17 mouse cellular contexts compared by ENCODE assay signal in the genomic region with DNA sequence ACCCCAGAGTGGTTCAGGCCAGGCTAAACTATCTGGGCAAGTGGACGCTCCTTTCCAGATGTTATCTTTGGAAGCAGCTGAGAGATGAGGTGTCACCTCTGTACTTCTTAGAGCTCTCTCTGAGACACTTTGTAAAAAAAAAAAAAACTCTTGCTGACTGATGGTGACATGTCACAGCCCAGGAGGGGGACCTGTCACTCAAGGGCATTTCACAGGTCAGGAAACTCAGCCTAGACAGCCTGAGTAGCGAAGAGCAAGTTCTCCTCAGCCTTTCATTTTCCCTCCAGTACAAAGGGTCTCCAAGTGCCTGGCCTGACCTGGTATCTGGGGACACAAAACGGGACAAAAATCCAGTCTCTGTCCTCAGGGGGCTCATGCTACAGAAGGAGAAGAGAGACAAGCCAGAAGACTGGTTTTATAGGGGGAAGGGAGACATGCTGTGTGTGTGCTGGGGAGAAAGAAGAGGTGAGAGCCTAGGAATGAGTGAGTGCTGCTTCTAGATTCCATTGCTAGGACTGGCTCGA. TPM values are rescaled to one million over a fixed set of nuclear protein-coding genes. Genes with fewer than 3 reads are reported as not detected.
DNase-seq lines count a peak whose midpoint lies in the region; ATAC-seq and TF ChIP-seq lines count a peak whose summit lies in the region.
"Had no signal": no experiment of that assay in that cellular context is flagged by ENCODE, and none has a peak within 500 bp of the region (broad histone marks: within the 10 kb centered on the region; RNA-seq: fewer than 3 reads in every experiment).

No protein-coding gene starts in this region.

- H3K36me3 ChIP-seq in forebrain, embryonic 15.5 days, result no peaks in the 10 kb centered on the region
- H3K36me3 ChIP-seq in forebrain, embryonic 12.5 days (replicated peaks), result no peaks in the 10 kb centered on the region
- no peaks in the 10 kb centered on the region for H3K36me3 ChIP-seq in neural tube, embryonic 13.5 days
- no peaks in the 10 kb centered on the region for H3K36me3 ChIP-seq in myocyte (ENCODE audit: control insufficient read depth, insufficient read depth)
- H3K36me3 ChIP-seq: embryonic facial prominence, embryonic 12.5 days; heart, embryonic 10.5 days; limb, embryonic 13.5 days had no signal

- H3K4me3 ChIP-seq in forebrain, embryonic 15.5 days, result no peak overlapping the region
- no peak overlapping the region for H3K4me3 ChIP-seq in forebrain, embryonic 12.5 days (replicated peaks)
- no peak overlapping the region for H3K4me3 ChIP-seq in neural tube, embryonic 13.5 days
- H3K4me3 ChIP-seq in myocyte, result no peak overlapping the region
- H3K4me3 ChIP-seq: embryonic facial prominence, embryonic 12.5 days; heart, embryonic 10.5 days; limb, embryonic 13.5 days had no signal

- DNase-seq in neural tube, embryonic 10.5 days (ENCODE audit: extremely low spot score, low spot score), result no peak
- peak; percentile 56 for DNase-seq in thymus, postnatal 4 days
- no peak for DNase-seq in urinary bladder, adult 18-20 months (ENCODE audit: low spot score in 2 of 2)
- DNase-seq in cerebellum, adult 9-11 months, result no peak
- DNase-seq: cerebellum, postnatal 14 days; kidney, adult 11 months; kidney, postnatal 36 days; lung, adult 2 months had no signal

- H3K27ac ChIP-seq in forebrain, embryonic 15.5 days (replicated peaks), result peak overlapping the region; percentile 77
- no peak overlapping the region for H3K27ac ChIP-seq in forebrain, embryonic 12.5 days
- peak overlapping the region; percentile 39; the same call in 1 of the 2 replicates for H3K27ac ChIP-seq in neural tube, embryonic 13.5 days (replicated peaks)
- H3K27ac ChIP-seq: embryonic facial prominence, embryonic 12.5 days; heart, embryonic 10.5 days; limb, embryonic 13.5 days; stomach, postnatal 0 days had no signal

- peaks cover 30% of the 10 kb centered on the region for H3K4me1 ChIP-seq in forebrain, embryonic 15.5 days
- peaks cover 16% of the 10 kb centered on the region for H3K4me1 ChIP-seq in forebrain, embryonic 12.5 days
- H3K4me1 ChIP-seq in neural tube, embryonic 13.5 days (replicated peaks), result peaks cover 21% of the 10 kb centered on the region
- H3K4me1 ChIP-seq: embryonic facial prominence, embryonic 12.5 days had no signal

- no peaks in the 10 kb centered on the region for H3K27me3 ChIP-seq in forebrain, embryonic 15.5 days
- H3K27me3 ChIP-seq in forebrain, embryonic 12.5 days, result no peaks in the 10 kb centered on the region
- no peaks in the 10 kb centered on the region for H3K27me3 ChIP-seq in neural tube, embryonic 13.5 days
- H3K27me3 ChIP-seq in myocyte (ENCODE audit: control insufficient read depth, insufficient read depth, insufficient read length), result no peaks in the 10 kb centered on the region
- H3K27me3 ChIP-seq: CH12.LX; embryonic facial prominence, embryonic 12.5 days; limb, embryonic 13.5 days had no signal

- peak; percentile 14; the same call in 1 of the 2 replicates for ATAC-seq in forebrain, embryonic 15.5 days (replicated peaks)
- no peak for ATAC-seq in forebrain, embryonic 12.5 days (ENCODE audit: low FRiP score)
- no peak for ATAC-seq in neural tube, embryonic 13.5 days (ENCODE audit: low read depth)

- no peaks in the 10 kb centered on the region for H3K79me2 ChIP-seq in myocyte (ENCODE audit: control insufficient read depth, insufficient read depth)

- no peak overlapping the region for H3K9ac ChIP-seq in forebrain, embryonic 15.5 days (replicated peaks)
- no peak overlapping the region for H3K9ac ChIP-seq in forebrain, embryonic 12.5 days
- H3K9ac ChIP-seq in neural tube, embryonic 13.5 days, result no peak overlapping the region
- H3K9ac ChIP-seq: embryonic facial prominence, embryonic 12.5 days; limb, embryonic 13.5 days had no signal

- no peak for TF ChIP-seq POLR2A in myocyte (IDR thresholded peaks at IDR 0.05; ENCODE audit: insufficient read length, low read depth)

- H3K4me2 ChIP-seq in forebrain, embryonic 15.5 days (replicated peaks), result no peak overlapping the region
- H3K4me2 ChIP-seq in forebrain, embryonic 12.5 days, result no peak overlapping the region
- no peak overlapping the region for H3K4me2 ChIP-seq in neural tube, embryonic 13.5 days
- H3K4me2 ChIP-seq in myocyte (ENCODE audit: low read depth), result peak overlapping the region; percentile 55
- H3K4me2 ChIP-seq: embryonic facial prominence, embryonic 12.5 days; limb, embryonic 13.5 days had no signal

- no peaks in the 10 kb centered on the region for H3K9me3 ChIP-seq in forebrain, embryonic 15.5 days
- H3K9me3 ChIP-seq in forebrain, embryonic 12.5 days, result no peaks in the 10 kb centered on the region
- H3K9me3 ChIP-seq in neural tube, embryonic 13.5 days, result no peaks in the 10 kb centered on the region
- H3K9me3 ChIP-seq: embryonic facial prominence, embryonic 12.5 days; heart, embryonic 10.5 days; limb, embryonic 13.5 days had no signal

- WGBS in forebrain, embryonic 15.5 days, result 57% methylated on average over 4 of the region's 4 CpGs
- WGBS in forebrain, embryonic 12.5 days, result 58% methylated on average over 4 of the region's 4 CpGs
- 64% methylated on average over 4 of the region's 4 CpGs for WGBS in neural tube, embryonic 13.5 days

- no peak overlapping the region for H3ac ChIP-seq in myocyte (ENCODE audit: control insufficient read depth, insufficient read length)

TF ChIP-seq in myocyte, 11 proteins besides CTCF, POLR2A, EP300 and RAD21:
- TF ChIP-seq MYOG (IDR thresholded peaks at IDR 0.05; ENCODE audit: control insufficient read depth in 1 of 3, insufficient read depth in 1 of 3, insufficient read length in 2 of 3, low read depth in 2 of 3) (no peak), MYOD1 (IDR thresholded peaks at IDR 0.05; ENCODE audit: control insufficient read depth in 1 of 3, insufficient read length in 2 of 3, low read depth in 2 of 3) (no peak), MAX (IDR thresholded peaks at IDR 0.05; ENCODE audit: low read depth) (no peak), TCF3 (IDR thresholded peaks at IDR 0.05; ENCODE audit: insufficient read length, low read depth) (no peak), POLR2AphosphoS2 (IDR thresholded peaks at IDR 0.05; ENCODE audit: insufficient read length, low read depth) (no peak), USF1 (IDR thresholded peaks at IDR 0.05; ENCODE audit: low read depth) (no peak), SRF (IDR thresholded peaks at IDR 0.05; ENCODE audit: control insufficient read depth, insufficient read length, low read depth) (no peak), CEBPB (IDR thresholded peaks at IDR 0.05; ENCODE audit: insufficient read depth, poor library complexity, severe bottlenecking) (no peak), E2F4 (IDR thresholded peaks at IDR 0.05; ENCODE audit: insufficient read depth) (no peak), REST (IDR thresholded peaks at IDR 0.05; ENCODE audit: insufficient read depth, insufficient read length) (no peak), TCF12 (IDR thresholded peaks at IDR 0.05; ENCODE audit: insufficient read depth, poor library complexity, severe bottlenecking) (no peak)

RNA-seq across cellular contexts. Expression of a gene that starts 32.2 kb away (rescaled TPM):
- 43.6 and 44.8 TPM in 2 replicates for polyA plus RNA-seq in forebrain, embryonic 15.5 days (2015; fragmentation: Nextera tagmentation; extraction: Ambion mirVana)
- 20.5 and 20.6 TPM in 2 replicates for polyA plus RNA-seq in forebrain, embryonic 12.5 days (2016; fragmentation: Nextera tagmentation; extraction: Ambion mirVana)
- polyA plus RNA-seq in neural tube, embryonic 13.5 days (2015; fragmentation: Nextera tagmentation; extraction: Ambion mirVana), result 31.8 and 34.3 TPM in 2 replicates
- 4.1 TPM for polyA plus RNA-seq in myocyte (2012; fragmentation: generic; extraction: Trizol)
